Mouse (Mus musculus): ENCODE data around the gene Plekhn1. TPM values are rescaled to one million over a fixed set of nuclear protein-coding genes. Genes with fewer than 3 reads are reported as not detected.

Plekhn1 gene
- polyA plus RNA-seq, 1 experiment from 2014 or later = 4.1 TPM

- ATAC-seq (ENCODE audit: low read depth) = no peak
- Histone ChIP-seq H3K4me2 (ENCODE audit: low read depth, low read length) (no peak overlapping the region), H3K9ac (ENCODE audit: low read depth, low read length) (no peak overlapping the region), H3K36me3 (ENCODE audit: control insufficient read depth, insufficient read depth) (no peaks in the 10 kb centered on the region), H3K4me3 (ENCODE audit: low read depth, low read length) (no peak overlapping the region), H3K27me3 (ENCODE audit: control insufficient read depth, insufficient read depth, low read depth, low read length) (peaks cover 27% of the 10 kb centered on the region), H3K27ac (ENCODE audit: low read length) (no peak overlapping the region), H3K9me3 (replicated peaks; ENCODE audit: control insufficient read depth, low read length) (no peaks in the 10 kb centered on the region), H3K4me1 (ENCODE audit: control insufficient read depth, low read depth, low read length) (peaks cover 52% of the 10 kb centered on the region)
- 40% methylated on average over 2 of the region's 2 CpGs for WGBS (ENCODE audit: insufficient replicate concordance)
Observed at GRCm38 (mm10) chr4:156193200-156193590, 41.5 kb downstream of the Plekhn1 start.

- 44% methylated on average over 8 of the region's 8 CpGs for WGBS (ENCODE audit: insufficient replicate concordance)
- Histone ChIP-seq H3K4me3 (ENCODE audit: low read depth, low read length) (no peak overlapping the region), H3K4me1 (ENCODE audit: control insufficient read depth, low read depth, low read length) (peaks cover 49% of the 10 kb centered on the region), H3K4me2 (ENCODE audit: low read depth, low read length) (no peak overlapping the region), H3K9ac (ENCODE audit: low read depth, low read length) (no peak overlapping the region), H3K36me3 (ENCODE audit: control insufficient read depth, insufficient read depth) (no peaks in the 10 kb centered on the region), H3K9me3 (replicated peaks; ENCODE audit: control insufficient read depth, low read length) (no peaks in the 10 kb centered on the region), H3K27ac (ENCODE audit: low read length) (no peak overlapping the region), H3K27me3 (ENCODE audit: control insufficient read depth, insufficient read depth, low read depth, low read length) (peaks cover 27% of the 10 kb centered on the region)
- no peak for ATAC-seq (ENCODE audit: low read depth)
Observed at GRCm38 (mm10) chr4:156192421-156193199, 42.0 kb downstream of the Plekhn1 start.

GRCm38 (mm10) chr4:156188811-156189323, 45.8 kb downstream of the Plekhn1 start:
- 48% methylated on average over 6 of the region's 6 CpGs for WGBS (ENCODE audit: insufficient replicate concordance)
- no peak overlapping the region for H3K4me2 ChIP-seq (ENCODE audit: low read depth, low read length)
- H3K9ac ChIP-seq (ENCODE audit: low read depth, low read length) = no peak overlapping the region
- peaks cover 53% of the 10 kb centered on the region for H3K4me1 ChIP-seq (ENCODE audit: control insufficient read depth, low read depth, low read length)
- no peaks in the 10 kb centered on the region; the same call in 1 of the 2 replicates for H3K27me3 ChIP-seq (ENCODE audit: control insufficient read depth, insufficient read depth, low read depth, low read length)
- no peak overlapping the region for H3K4me3 ChIP-seq (ENCODE audit: low read depth, low read length)
- H3K9me3 ChIP-seq (replicated peaks; ENCODE audit: control insufficient read depth, low read length) = no peaks in the 10 kb centered on the region
- no peaks in the 10 kb centered on the region for H3K36me3 ChIP-seq (ENCODE audit: control insufficient read depth, insufficient read depth)
- no peak overlapping the region for H3K27ac ChIP-seq (ENCODE audit: low read length)
- ATAC-seq (ENCODE audit: low read depth) = peak; percentile 20; the same call in 1 of the 2 replicates

- Histone ChIP-seq H3K4me1 (ENCODE audit: control insufficient read depth, low read depth, low read length) (peaks cover 50% of the 10 kb centered on the region), H3K9me3 (replicated peaks; ENCODE audit: control insufficient read depth, low read length) (no peaks in the 10 kb centered on the region), H3K27me3 (ENCODE audit: control insufficient read depth, insufficient read depth, low read depth, low read length) (no peaks in the 10 kb centered on the region), H3K36me3 (ENCODE audit: control insufficient read depth, insufficient read depth) (no peaks in the 10 kb centered on the region), H3K9ac (ENCODE audit: low read depth, low read length) (no peak overlapping the region), H3K4me3 (ENCODE audit: low read depth, low read length) (no peak overlapping the region), H3K4me2 (ENCODE audit: low read depth, low read length) (no peak overlapping the region), H3K27ac (ENCODE audit: low read length) (no peak overlapping the region)
- no peak for ATAC-seq (ENCODE audit: low read depth)
- 57% methylated on average over 5 of the region's 5 CpGs for WGBS (ENCODE audit: insufficient replicate concordance)
Observed at GRCm38 (mm10) chr4:156188162-156188810, 46.4 kb downstream of the Plekhn1 start.

GRCm38 (mm10) chr4:156185950-156186850, 48.5 kb downstream of the Plekhn1 start:
- no peaks in the 10 kb centered on the region for H3K27me3 ChIP-seq (ENCODE audit: control insufficient read depth, insufficient read depth, low read depth, low read length)
- no peaks in the 10 kb centered on the region for H3K9me3 ChIP-seq (replicated peaks; ENCODE audit: control insufficient read depth, low read length)
- 14% methylated on average over 31 of the region's 31 CpGs for WGBS (ENCODE audit: insufficient replicate concordance)
- peak overlapping the region; percentile 35 for H3K4me3 ChIP-seq (ENCODE audit: low read depth, low read length)
- no peak overlapping the region; the same call in 1 of the 2 replicates for H3K27ac ChIP-seq (ENCODE audit: low read length)
- H3K36me3 ChIP-seq (ENCODE audit: control insufficient read depth, insufficient read depth) = no peaks in the 10 kb centered on the region
- ATAC-seq (ENCODE audit: low read depth) = no peak
- H3K4me2 ChIP-seq (ENCODE audit: low read depth, low read length) = peak overlapping the region; percentile 51
- H3K4me1 ChIP-seq (ENCODE audit: control insufficient read depth, low read depth, low read length) = peaks cover 37% of the 10 kb centered on the region
- peak overlapping the region; percentile 45 for H3K9ac ChIP-seq (ENCODE audit: low read depth, low read length)

- Histone ChIP-seq H3K4me3 (ENCODE audit: low read depth, low read length) (peak overlapping the region; percentile 35), H3K4me2 (ENCODE audit: low read depth, low read length) (peak overlapping the region; percentile 51), H3K27me3 (ENCODE audit: control insufficient read depth, insufficient read depth, low read depth, low read length) (no peaks in the 10 kb centered on the region), H3K27ac (ENCODE audit: low read length) (no peak overlapping the region; the same call in 1 of the 2 replicates), H3K9ac (ENCODE audit: low read depth, low read length) (no peak overlapping the region), H3K36me3 (ENCODE audit: control insufficient read depth, insufficient read depth) (no peaks in the 10 kb centered on the region), H3K4me1 (ENCODE audit: control insufficient read depth, low read depth, low read length) (peaks cover 37% of the 10 kb centered on the region), H3K9me3 (replicated peaks; ENCODE audit: control insufficient read depth, low read length) (no peaks in the 10 kb centered on the region)
- ATAC-seq (ENCODE audit: low read depth) = peak; percentile 64
- WGBS (ENCODE audit: insufficient replicate concordance) = 51% methylated on average over 13 of the region's 13 CpGs
Observed at GRCm38 (mm10) chr4:156185456-156185949, 49.2 kb downstream of the Plekhn1 start.

GRCm38 (mm10) chr4:156184291-156184954, 50.2 kb downstream of the Plekhn1 start:
- no peak overlapping the region for H3K27ac ChIP-seq (ENCODE audit: low read length)
- ATAC-seq (ENCODE audit: low read depth) = 0 out of 2 replicates have a peak, but pooled peaks have one; percentile 22
- H3K36me3 ChIP-seq (ENCODE audit: control insufficient read depth, insufficient read depth) = no peaks in the 10 kb centered on the region
- H3K27me3 ChIP-seq (ENCODE audit: control insufficient read depth, insufficient read depth, low read depth, low read length) = no peaks in the 10 kb centered on the region
- H3K9me3 ChIP-seq (replicated peaks; ENCODE audit: control insufficient read depth, low read length) = no peaks in the 10 kb centered on the region
- H3K4me1 ChIP-seq (ENCODE audit: control insufficient read depth, low read depth, low read length) = peaks cover 34% of the 10 kb centered on the region
- WGBS (ENCODE audit: insufficient replicate concordance) = 47% methylated on average over 7 of the region's 7 CpGs
- no peak overlapping the region for H3K9ac ChIP-seq (ENCODE audit: low read depth, low read length)
- H3K4me2 ChIP-seq (ENCODE audit: low read depth, low read length) = no peak overlapping the region
- no peak overlapping the region for H3K4me3 ChIP-seq (ENCODE audit: low read depth, low read length)

GRCm38 (mm10) chr4:156183747-156184146, 50.9 kb downstream of the Plekhn1 start:
- Histone ChIP-seq H3K4me1 (ENCODE audit: control insufficient read depth, low read depth, low read length) (peaks cover 28% of the 10 kb centered on the region), H3K27ac (ENCODE audit: low read length) (no peak overlapping the region), H3K27me3 (ENCODE audit: control insufficient read depth, insufficient read depth, low read depth, low read length) (no peaks in the 10 kb centered on the region), H3K9me3 (replicated peaks; ENCODE audit: control insufficient read depth, low read length) (no peaks in the 10 kb centered on the region), H3K36me3 (ENCODE audit: control insufficient read depth, insufficient read depth) (no peaks in the 10 kb centered on the region), H3K4me3 (ENCODE audit: low read depth, low read length) (no peak overlapping the region), H3K9ac (ENCODE audit: low read depth, low read length) (no peak overlapping the region), H3K4me2 (ENCODE audit: low read depth, low read length) (no peak overlapping the region)
- no peak for ATAC-seq (ENCODE audit: low read depth)
- 48% methylated on average over 5 of the region's 5 CpGs for WGBS (ENCODE audit: insufficient replicate concordance)

Measured in liver, embryonic 16.5 days (tissue).